In genomic region chr2:20894100-20894690, GRCm38 (mm10) we compare ENCODE assay signal across 9 mouse cellular contexts.
DNase-seq lines count a peak whose midpoint lies in the region; ATAC-seq lines count a peak whose summit lies in the region.
"Had no signal": no experiment of that assay in that cellular context is flagged by ENCODE, and none has a peak within 500 bp of the region (broad histone marks: within the 10 kb centered on the region; RNA-seq: fewer than 3 reads in every experiment).

No protein-coding gene starts in this region.

- H3K27ac ChIP-seq in forebrain, embryonic 13.5 days, result peak overlapping the region; percentile 61
- no peak overlapping the region for H3K27ac ChIP-seq in kidney, embryonic 14.5 days (ENCODE audit: low read depth, low read length)
- H3K27ac ChIP-seq: lung, embryonic 15.5 days had no signal

- intact Hi-C loops in gastrocnemius, postnatal 14 days (cut with DNase I; ENCODE audit: low total_unique reads), result no loop called here
- intact Hi-C loops in gastrocnemius, postnatal 36 days (cut with DNase I), result no loop called here

- H3K4me3 ChIP-seq in forebrain, embryonic 13.5 days, result no peak overlapping the region
- no peak overlapping the region for H3K4me3 ChIP-seq in kidney, embryonic 14.5 days (ENCODE audit: low read length)
- H3K4me3 ChIP-seq: lung, embryonic 15.5 days had no signal

- DNase-seq in gastrocnemius, postnatal 14 days, result peak; percentile 7
- DNase-seq in gastrocnemius, postnatal 36 days, result no peak
- peak; percentile 59 for DNase-seq in mesoderm, embryonic 11.5 days (ENCODE audit: low read depth, low spot score)
- DNase-seq in thymus, postnatal 25 days, result peak; percentile 5
- no peak for DNase-seq in ovary, adult 18-20 months (ENCODE audit: low spot score)

- WGBS in forebrain, embryonic 13.5 days, result 34% methylated on average over 5 of the region's 5 CpGs
- 53% methylated on average over 5 of the region's 5 CpGs for WGBS in kidney, embryonic 14.5 days

- H3K4me2 ChIP-seq in forebrain, embryonic 13.5 days, result no peak overlapping the region
- H3K4me2 ChIP-seq in kidney, embryonic 14.5 days (replicated peaks; ENCODE audit: low read depth, low read length), result no peak overlapping the region
- H3K4me2 ChIP-seq: lung, embryonic 15.5 days had no signal

- ATAC-seq in activated CD4-positive, CD25-positive, alpha-beta regulatory T cell, adult 4 months, result peak; percentile 38
- peak; percentile 57 for ATAC-seq in forebrain, embryonic 13.5 days
- peak; percentile 62; the same call in 1 of the 2 replicates for ATAC-seq in kidney, embryonic 14.5 days (ENCODE audit: low FRiP score, low TSS enrichment)

- H3K9ac ChIP-seq in forebrain, embryonic 13.5 days, result no peak overlapping the region
- H3K9ac ChIP-seq in kidney, embryonic 14.5 days (ENCODE audit: low read depth, low read length), result no peak overlapping the region
- H3K9ac ChIP-seq: lung, embryonic 15.5 days had no signal

- H3K36me3 ChIP-seq in forebrain, embryonic 13.5 days (ENCODE audit: poor library complexity, severe bottlenecking), result no peaks in the 10 kb centered on the region
- no peaks in the 10 kb centered on the region; the same call in 1 of the 2 replicates for H3K36me3 ChIP-seq in kidney, embryonic 14.5 days (ENCODE audit: control insufficient read depth, insufficient read depth, low read length)
- H3K36me3 ChIP-seq: lung, embryonic 15.5 days had no signal

- no peaks in the 10 kb centered on the region for H3K27me3 ChIP-seq in forebrain, embryonic 13.5 days
- no peaks in the 10 kb centered on the region for H3K27me3 ChIP-seq in kidney, embryonic 14.5 days (ENCODE audit: control insufficient read depth, insufficient read depth, low read length)
- H3K27me3 ChIP-seq: lung, embryonic 15.5 days had no signal

- peaks cover 19% of the 10 kb centered on the region for H3K4me1 ChIP-seq in forebrain, embryonic 13.5 days
- H3K4me1 ChIP-seq in kidney, embryonic 14.5 days (ENCODE audit: control insufficient read depth, insufficient read depth, low read length), result no peaks in the 10 kb centered on the region
- H3K4me1 ChIP-seq: lung, embryonic 15.5 days had no signal

- H3K9me3 ChIP-seq in forebrain, embryonic 13.5 days (replicated peaks), result no peaks in the 10 kb centered on the region
- H3K9me3 ChIP-seq in kidney, embryonic 14.5 days (ENCODE audit: control insufficient read depth, low read length), result no peaks in the 10 kb centered on the region
- H3K9me3 ChIP-seq: lung, embryonic 15.5 days had no signal

Comparison
In these comparisons a context has a peak if more than half of its experiments do, and no peak if none do; other contexts are left out.
1. DNase-seq: peak in gastrocnemius, postnatal 14 days (single experiment), mesoderm, embryonic 11.5 days (single experiment) and thymus, postnatal 25 days (single experiment); none in gastrocnemius, postnatal 36 days (0 of 2) and ovary, adult 18-20 months (single experiment).
2. Peak in every context shown above with its lines, with median percentiles within 50 percentile points of each other: ATAC-seq.